Mouse (Mus musculus): ENCODE results near the gene Spindoc.

Spindoc gene

DNA sequence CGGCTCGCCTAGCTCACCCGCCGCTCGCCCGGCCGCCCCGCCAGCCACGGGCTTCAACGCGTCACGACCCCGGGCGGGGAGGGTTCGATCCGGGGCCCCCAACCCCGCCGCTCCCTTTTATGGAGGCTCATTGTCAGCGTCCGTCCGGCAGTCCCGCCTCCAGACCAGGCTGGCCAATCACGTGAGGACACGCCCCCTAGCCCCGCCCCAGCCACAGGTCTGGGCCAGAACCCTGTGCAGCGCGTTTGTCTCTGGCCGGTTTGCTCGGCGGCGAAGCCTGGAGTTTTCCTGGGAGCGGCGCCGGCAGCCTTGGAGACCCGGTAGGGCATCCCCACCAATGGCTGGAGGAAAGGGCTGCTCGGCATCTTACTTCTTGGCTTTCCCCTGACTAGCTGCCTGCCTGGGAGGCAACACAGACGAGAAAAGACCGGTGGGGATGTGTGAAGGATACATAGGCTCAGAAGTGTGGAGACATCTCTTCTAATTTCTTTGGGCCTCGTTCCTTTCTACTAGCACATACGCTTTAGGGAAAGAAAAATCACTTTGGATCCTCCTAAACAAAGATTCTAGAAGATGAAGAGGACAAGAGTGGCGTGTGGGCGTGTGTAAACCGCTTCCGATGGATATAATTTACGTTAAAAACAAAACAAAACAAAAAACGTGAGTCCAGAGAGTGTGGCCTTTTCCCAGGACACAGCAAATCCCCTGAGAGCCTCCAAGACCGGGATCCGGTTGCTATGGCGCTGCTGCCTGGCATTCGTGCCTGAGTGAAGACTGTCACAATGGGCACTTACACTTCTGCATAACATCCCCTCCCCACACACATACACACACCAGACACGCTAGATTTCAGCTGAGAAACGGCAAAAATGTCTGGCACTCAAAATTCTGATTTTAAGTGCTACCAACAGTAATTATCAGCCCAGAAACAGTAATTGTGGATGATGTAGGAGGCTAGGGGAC lies at the start of gene Spindoc:
TSS of gene Spindoc (minus strand) at position 92 of the 963 bp plus-strand sequence.
- in situ Hi-C loops (cut with MboI, MseI): loop anchor here (5.0 to 10.0 kb wide), 2 partner anchors 34 to 62 kb away; partner anchors contain the start of gene 2700081O15Rik (in 1 of the 2)

DNA sequence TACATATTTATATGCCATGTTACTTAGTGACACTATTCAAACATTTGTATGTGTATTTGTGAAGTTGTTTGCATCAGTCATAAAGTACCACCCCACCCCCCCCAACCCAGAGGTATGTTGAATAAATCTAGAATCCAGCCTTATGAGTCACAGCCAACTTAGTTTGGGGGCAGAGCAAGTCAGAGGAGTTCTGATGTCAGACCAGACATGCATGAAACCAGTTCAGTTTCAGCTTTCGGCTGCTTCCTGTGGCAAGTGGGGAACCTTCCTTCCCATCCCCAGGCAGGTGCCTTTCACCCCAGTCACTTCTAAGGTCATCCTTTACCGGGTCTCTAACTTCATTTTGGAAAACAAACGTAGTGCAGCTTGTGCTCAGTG lies 42.6 kb upstream of the Spindoc start:
- in situ Hi-C loops (cut with MboI, MseI): loop anchor here in 1 of 2 experiments (10.0 kb wide), 1 partner anchor 161 kb away; the partner anchor contains the start of gene Rcor2

GRCm38 (mm10) chr19:7424590-7425397 lies 42.0 kb upstream of the Spindoc start:
- in situ Hi-C loops (cut with MboI, MseI): loop anchor here in 1 of 2 experiments (10.0 kb wide), 1 partner anchor 160 kb away; the partner anchor contains the start of gene Rcor2

- in situ Hi-C loops (cut with MboI, MseI): loop anchor here in 1 of 2 experiments (10.0 kb wide), 1 partner anchor 159 kb away; the partner anchor contains the start of gene Rcor2
Measured at GRCm38 (mm10) chr19:7424131-7424530, 41.3 kb upstream of the Spindoc start.

DNA sequence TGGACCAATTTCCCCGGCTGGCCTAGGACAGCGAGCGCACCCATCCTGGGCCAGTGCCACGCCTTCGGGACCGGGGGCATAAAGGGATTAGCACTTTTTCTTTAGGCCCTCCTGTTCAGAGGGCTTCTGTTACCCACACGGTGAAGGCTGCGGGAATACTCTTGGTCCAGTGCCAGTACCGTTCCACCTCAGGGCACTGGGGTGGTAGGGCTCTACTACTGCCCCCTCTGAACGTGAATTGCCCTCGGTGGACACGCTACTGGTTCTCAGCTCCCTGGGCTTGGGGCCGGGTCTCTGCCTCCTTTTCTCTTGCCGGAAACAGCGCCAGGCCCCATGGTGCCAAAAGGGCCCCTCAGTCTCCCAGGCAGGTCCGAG lies 40.8 kb upstream of the Spindoc start:
- in situ Hi-C loops (cut with MboI, MseI): loop anchor here in 1 of 2 experiments (10.0 kb wide), 1 partner anchor 159 kb away; the partner anchor contains the start of gene Rcor2

DNA sequence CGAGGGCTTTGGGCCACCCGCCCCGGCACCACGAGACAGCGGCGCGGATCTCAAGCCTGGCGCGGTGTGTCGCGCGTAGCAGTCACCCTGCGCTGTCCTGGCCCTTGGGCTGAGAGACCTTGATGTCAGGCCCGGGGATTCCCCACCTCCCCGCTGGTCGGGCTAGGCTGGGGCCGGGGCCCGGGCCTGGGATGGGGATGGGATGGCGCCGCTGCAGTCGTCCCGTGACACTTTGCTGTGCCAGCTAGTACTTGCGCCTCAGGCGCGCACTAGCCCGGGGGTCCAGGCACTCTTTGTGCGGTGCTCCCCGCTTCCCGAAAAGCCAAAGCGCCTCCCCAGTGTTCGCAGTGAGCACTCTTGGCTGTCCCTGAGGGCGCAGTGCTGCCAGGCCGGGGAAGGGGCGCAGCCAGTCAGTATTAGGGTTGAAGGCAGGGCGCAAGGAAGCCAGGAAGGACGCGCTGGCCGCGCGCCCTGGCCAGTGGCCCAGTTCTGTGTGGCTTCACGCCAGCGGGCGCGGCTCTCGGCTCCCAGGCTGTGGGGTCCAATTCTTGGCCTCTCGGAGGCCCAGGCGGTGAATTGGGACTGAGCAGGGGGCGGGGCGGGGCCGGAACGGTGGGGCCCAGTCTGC lies 40.3 kb upstream of the Spindoc start:
- in situ Hi-C loops (cut with MboI, MseI): loop anchor here in 1 of 2 experiments (10.0 kb wide), 1 partner anchor 158 kb away; the partner anchor contains the start of gene Rcor2

DNA sequence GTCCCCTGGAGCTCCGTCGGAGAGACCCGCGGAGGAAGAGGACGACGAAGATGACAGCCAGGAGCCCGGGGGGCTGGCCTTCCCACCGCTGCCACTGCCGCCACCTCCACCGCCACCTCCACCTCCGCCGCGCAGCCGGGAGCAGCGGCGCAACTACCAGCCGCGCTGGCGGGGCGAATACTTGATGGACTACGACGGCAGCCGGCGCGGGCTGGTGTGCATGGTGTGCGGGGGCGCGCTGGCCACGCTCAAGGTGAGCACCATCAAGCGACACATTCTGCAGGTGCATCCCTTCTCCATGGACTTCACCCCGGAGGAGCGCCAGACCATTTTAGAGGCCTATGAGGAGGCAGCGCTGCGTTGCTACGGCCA lies 39.8 kb upstream of the Spindoc start:
- in situ Hi-C loops (cut with MboI, MseI): loop anchor here in 1 of 2 experiments (10.0 kb wide), 1 partner anchor 158 kb away; the partner anchor contains the start of gene Rcor2

DNA sequence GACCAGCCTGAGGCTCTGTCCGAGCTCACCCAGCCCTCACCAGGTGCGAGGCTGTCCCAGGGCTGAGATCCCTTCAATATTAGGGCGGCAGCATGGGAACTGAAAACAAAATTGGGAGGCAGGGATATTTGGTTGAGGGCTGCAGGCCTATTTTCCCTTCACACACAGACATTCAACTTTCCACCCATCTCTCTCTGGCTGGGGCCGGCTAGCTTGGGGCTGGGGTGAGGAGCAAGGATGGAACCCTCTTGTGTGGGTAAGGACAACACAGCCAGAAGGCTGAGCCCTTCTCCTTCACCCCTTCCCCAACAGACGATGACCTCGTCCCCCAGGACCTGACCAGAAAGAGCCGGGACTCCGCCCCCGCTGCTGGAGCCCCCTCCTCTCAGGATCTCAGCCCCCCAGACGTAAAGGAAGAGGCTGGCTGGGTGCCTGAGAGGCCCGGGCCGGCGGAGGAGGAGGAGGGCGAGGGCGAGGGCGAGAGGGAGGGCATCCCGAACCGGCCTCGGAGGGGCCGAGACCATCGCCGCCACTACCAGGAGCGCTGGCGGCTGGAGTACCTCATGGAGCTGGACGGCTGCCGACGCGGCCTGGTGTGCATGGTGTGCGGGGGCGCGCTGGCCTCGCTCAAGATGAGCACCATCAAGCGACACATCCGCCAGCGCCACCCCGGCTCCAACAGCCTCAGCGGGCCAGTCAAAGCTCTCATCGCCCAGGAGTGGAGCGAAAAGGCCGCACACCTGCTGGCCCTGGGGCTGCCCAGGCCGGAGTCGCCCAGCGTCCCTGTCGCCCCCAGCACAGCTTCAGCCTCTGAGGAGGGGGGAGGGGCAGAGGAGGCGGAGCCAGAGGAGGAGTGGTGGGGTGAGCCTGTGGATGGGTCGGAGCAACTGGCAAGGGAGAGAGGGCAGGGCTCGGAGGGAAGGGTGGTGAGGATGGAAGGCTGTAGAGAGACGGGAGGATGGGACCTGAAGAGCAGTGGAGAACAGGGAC lies 39.1 kb upstream of the Spindoc start:
- in situ Hi-C loops (cut with MboI, MseI): loop anchor here in 1 of 2 experiments (10.0 kb wide), 1 partner anchor 157 kb away; the partner anchor contains the start of gene Rcor2

- in situ Hi-C loops (cut with MboI, MseI): loop anchor here in 1 of 2 experiments (10.0 kb wide), 1 partner anchor 156 kb away; the partner anchor contains the start of gene Rcor2
Measured at GRCm38 (mm10) chr19:7420841-7421601, 38.2 kb upstream of the Spindoc start.

DNA sequence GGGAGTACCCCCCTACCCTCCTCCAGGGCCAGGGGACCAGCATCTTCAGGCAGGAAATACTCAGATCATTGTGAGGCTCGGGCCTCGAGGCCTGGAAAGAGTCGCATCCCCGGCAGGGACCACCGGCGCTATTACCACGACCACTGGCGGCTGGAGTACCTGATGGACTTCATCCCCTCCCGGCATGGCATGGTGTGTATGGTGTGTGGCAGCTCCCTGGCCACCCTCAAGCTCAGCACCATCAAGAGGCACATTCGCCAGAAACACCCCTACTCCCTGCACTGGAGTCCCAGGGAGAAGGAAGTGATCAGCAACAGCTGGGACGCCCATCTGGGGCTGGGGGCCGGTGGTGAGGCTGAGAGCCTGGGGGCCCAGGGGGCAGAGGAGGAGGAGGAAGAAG lies 37.3 kb upstream of the Spindoc start:
- in situ Hi-C loops (cut with MboI, MseI): loop anchor here in 1 of 2 experiments (10.0 kb wide), 1 partner anchor 155 kb away; the partner anchor contains the start of gene Rcor2

GRCm38 (mm10) chr19:7419134-7419533 lies 36.3 kb upstream of the Spindoc start:
- in situ Hi-C loops (cut with MboI, MseI): loop anchor here (5.0 kb wide), 2 partner anchors 37 to 352 kb away; partner anchors contain the start of gene Spindoc (in 1 of the 2)

DNA sequence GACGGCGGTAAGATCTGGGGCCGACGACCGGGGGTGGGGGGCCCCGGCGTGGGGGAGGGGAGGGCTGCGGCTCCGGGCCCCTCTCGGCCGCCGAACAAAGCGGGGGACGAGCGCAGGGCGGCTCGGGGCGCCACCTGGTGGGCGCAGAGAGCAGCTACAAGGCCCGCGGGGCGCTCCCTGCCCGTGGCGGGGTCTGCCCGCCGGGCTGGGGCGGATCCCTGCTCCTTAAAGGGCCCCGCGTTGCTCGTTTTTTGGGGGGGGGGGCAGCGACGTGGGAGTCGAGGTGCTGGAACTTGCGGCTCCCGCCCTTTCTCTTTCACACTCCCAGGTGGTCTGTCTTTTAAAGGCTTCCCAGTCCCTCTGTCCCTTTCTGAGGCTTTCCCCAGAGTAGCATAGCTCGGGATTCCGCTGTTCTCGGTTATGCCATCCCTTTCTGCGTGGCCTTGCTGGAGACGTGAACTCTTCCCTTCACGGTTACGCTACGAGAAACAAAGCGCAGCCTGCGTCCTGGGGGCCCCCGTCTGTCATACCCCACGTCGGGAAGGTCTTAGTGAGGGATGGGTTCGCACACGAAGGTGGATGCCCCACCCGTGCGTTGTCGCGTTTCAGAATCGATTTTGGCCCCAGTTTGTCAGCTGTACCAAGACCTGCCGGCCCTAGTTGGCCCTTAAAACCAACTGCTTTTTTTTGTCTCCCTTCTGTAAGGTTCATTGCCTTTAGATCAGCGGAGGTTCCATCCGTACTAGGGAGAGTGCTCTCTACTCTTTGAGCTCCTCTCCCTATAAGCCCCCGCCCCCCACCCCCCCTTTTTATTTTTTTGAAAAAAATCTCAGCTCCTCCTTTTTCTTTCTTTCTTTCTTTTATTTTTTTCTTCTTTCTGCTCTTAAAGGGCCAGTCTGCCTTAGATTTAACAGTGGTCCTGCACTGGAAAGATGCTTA lies 35.4 kb upstream of the Spindoc start:
- in situ Hi-C loops (cut with MboI, MseI): loop anchor here (5.0 kb wide), 2 partner anchors 36 to 351 kb away; partner anchors contain the start of gene Spindoc (in 1 of the 2)

DNA sequence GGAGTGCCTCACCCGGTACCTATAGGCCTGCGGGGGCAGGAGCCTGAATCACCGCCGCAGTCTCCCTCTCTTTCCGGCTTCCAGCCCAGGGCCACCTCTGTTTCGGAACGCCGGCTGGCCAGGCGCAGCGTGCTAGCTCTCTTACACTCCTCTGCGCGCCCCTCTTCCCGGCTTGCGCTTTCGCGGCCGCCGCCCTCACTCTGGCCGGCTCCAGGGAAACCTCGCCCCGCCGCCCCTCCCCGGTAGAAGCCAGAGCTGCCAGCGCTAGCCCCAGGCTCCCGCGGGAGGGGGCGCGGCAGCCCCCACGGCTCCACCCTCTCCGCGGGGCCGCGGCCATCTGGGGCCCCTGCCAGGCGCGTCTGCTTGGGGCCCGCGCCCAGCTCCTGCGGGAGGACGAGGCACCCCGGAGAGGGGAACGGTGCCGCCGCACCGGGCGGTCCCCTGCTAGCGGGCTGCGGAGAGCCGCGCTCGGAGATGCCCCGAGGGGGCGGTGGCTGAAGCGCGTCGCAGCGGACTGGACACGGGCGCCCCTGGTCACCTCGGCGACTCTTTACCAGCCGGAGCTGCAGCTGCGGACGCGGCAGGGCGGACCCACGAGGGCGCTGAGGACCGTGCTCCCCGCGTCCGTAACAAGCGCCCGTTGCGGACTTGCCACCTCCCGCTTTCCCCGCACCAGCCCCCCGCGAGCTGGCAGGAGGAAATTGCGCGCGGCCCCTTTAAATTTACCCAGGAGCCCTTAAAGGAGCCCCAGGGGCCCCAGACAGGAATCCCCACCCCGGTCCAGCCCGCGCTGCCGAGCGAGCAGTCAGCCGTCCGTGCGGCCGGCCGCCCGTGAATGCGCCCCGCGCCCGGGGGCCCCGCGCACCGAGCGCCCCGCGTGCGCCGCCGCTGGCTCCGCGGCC lies 34.3 kb upstream of the Spindoc start, which contains the start of gene 2700081O15Rik:
TSS of gene 2700081O15Rik (plus strand) at position 792 of the 902 bp plus-strand sequence.
- in situ Hi-C loops (cut with MboI, MseI): loop anchor here (5.0 kb wide), 2 partner anchors 35 to 350 kb away; partner anchors contain the start of gene Spindoc (in 1 of the 2)

GRCm38 (mm10) chr19:7415916-7416833 lies 33.4 kb upstream of the Spindoc start:
- in situ Hi-C loops (cut with MboI, MseI): loop anchor here (5.0 kb wide), 2 partner anchors 34 to 349 kb away; partner anchors contain the start of gene Spindoc (in 1 of the 2)

- in situ Hi-C loops (cut with MboI, MseI): no loop called here
Measured at GRCm38 (mm10) chr19:7412361-7412760, 29.6 kb upstream of the Spindoc start.
